Mouse (Mus musculus): ENCODE results near the gene Pacs2.

Pacs2 gene

DNA sequence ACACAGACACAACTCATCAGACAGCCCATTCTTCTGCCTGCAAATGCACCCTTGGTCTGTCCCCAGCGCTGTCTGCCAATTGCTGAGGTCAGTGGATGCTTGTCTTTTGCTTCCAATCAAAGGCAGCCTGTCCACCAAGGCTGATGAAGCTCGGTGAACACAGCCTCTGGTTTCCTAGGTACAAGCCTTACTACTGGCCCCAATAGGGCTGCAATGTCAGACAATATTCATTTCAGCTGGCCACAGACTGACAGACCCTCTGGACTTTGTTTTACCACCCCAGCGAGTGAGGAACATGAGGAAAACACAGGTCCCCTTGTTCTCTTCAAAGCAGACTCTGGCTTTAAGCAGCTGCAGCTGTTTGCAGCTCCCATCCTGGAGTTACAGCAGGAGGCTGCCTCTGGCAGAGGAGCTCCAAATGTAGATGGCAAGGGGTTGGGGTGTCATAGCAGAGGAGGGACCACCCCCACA, 1.3 kb upstream of the Pacs2 start:
- DNase-seq, result peak; percentile 69 to 72

DNA sequence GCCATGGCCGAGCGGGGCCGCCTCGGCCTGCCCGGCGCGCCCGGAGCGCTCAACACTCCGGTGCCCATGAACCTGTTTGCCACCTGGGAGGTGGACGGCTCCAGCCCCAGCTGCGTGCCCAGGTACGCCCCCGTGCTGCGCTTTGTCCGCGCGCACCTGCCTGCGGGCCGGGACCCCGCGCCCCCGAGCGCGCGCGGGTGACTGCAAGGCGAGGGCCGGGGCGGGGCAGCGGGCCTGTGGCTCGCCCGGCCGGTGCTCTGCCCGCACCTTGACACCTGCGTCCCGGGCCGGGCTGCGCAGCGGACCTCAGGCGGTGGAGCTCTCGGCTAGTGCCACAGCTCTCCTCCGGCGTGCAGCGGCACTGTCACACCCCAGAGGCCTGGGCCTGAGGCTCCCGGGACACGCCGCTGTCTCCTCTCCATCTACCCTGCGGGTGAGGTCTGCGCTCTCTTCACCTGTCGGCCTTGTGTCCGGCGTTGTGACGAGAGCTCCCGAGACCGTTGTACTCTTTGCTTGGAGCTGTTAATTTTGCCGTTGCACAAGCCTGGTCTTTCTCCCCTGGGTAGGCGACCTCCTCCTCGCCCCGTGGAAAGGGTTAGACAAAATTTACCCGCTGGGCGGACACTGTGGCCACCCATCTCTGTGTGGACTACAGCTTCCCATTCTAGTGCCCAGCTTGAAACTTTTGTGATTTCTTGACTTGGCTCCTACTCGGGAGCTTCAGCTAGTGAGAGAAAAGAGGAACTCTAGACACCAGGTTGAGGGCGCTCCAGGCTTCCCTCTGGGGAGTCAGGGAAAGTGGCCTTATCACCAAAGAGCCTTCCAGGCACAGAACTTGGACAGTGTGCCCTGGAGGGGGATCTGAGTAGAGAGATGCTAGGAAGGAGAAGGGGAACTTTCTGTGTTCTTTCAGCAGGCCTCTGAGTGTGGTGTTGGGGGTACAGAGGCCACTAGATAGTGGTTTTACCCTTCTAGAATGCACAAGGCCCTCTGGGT, 551 bp downstream of the Pacs2 start:
- DNase-seq, result peak; percentile 54 to 58

GRCm38 (mm10) chr12:113015956-113016355, 1.6 kb downstream of the Pacs2 start:
- DNase-seq, result no peak

DNA sequence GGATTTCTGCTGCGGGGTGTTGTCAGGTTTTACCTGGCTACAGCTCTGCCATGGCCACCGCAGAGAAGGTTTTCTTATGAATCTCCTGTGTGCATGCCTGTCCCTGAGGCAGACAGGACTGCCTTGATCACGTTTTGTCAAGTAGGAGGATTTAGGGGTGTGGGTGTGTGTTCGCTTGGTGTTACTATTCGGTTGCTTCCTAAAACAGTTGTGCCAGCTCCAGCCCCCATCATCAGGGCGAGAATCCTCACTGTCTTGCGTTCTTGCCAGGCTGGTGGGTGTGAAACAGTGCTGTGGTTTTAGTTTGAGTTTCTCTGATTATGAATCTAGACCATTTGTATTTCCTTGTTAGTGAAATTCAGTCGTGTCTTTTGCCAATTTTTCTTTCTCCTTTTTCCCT, 2.7 kb downstream of the Pacs2 start:
- DNase-seq, result no peak

DNA sequence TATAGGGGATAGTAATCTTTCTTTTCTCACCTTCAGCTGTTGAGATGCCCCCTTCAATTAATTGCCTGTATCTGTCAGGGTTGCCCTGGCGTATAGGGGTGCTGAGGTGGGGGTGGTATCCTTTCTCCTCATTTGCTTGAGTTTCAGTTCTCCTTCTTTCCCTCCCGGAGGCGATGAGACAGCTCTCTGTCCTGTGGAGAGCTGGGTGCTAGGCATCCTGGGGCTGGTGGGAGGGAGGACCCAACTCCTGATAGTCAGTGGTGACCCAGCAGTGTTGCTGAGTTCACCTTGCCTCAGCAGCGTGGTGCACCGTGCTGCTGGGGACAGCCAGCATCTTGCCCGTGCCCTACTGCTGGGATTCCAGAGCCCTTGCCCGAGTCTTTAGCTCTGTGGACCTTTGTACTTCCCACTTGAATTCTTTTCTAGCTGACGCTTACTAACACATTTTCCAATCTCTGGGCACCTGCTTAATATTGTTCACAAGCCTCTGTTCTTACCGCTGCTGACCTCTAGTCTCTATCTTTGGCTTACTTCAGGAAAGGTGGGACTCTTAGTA, 3.2 kb downstream of the Pacs2 start:
- no peak for DNase-seq

DNA sequence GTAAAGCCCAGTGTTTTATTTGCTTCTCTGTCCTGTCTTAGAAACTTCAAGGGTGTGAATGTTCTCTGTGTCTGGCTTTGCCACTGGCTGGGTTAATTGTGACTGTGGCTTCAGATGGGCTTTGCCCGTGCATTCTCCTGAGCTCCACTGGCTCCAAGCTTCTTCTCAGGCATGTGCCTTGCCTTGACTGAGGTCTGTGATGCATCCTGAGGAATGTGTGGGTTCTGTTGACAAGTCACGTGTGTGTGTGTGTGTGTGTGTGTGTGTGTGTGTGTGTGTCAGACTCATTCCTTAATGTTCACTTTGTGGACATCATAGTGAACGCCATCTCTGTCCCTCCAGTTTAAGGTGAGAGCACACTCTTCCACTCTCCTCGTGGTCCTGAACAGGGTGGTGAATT, 4.5 kb downstream of the Pacs2 start:
- no peak for DNase-seq

DNA sequence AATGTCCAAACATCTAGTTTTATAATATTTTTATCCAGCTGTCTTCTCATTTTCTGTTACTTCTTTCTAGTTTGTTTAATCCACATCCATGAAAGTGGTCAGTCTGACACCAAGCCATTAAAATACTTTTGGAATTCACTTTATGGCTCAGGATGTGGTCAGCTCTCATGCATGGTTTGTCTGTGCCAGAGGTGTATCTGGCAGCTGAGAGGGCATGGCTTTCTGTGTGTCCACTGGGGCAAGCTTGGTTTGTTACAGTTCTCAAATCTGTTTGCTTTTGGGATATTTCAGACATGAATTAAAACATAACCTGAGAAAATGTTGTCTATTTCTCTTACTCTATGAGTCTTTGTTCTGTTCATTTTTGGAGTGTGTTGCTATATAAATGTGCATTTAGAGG, 7.2 kb downstream of the Pacs2 start:
- no peak for DNase-seq

DNA sequence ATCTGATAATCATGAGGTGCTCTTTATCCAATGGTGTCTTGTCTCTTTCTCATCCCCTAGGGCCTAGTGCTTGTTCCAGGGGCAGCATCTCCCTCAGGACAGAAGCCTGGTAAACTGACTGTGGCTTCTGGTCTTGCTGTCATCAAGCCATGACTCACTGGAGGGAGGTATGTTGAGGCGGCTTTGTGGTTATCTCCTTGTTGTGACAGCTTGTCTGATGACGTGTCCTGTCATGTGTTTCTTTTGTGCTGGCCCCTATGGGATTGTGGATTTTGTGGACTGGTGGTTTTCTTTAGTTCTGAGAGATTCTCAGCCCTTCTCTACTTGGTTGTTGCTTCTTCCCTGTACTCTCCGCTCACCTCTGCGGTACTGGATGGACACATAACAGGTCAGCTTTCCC, 8.8 kb downstream of the Pacs2 start:
- no peak for DNase-seq

- no peak for DNase-seq
Observed at GRCm38 (mm10) chr12:113026557-113026956, 12.2 kb downstream of the Pacs2 start.

GRCm38 (mm10) chr12:113027495-113027894, 13.2 kb downstream of the Pacs2 start:
- DNase-seq, result no peak

DNA sequence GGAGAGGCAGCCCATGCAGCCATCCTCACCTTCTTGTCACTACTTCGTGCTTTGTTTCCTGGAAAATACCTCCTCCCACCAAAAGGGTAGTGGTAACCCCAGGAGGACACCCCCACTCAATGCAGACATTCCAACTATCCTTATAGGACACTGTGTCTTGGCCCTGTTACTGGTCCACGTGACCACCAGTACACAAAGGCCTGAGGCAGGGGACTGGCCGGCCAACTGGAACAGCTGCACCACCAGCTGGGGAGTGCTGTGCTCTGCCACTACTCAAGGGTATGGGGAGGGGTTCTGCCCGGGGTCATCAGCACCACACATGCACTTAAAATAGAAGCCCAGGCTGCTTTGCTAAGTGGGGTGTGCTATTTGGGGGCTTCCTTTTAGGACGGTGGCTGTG, 13.8 kb downstream of the Pacs2 start:
- peak; percentile 64 to 73 for DNase-seq

DNA sequence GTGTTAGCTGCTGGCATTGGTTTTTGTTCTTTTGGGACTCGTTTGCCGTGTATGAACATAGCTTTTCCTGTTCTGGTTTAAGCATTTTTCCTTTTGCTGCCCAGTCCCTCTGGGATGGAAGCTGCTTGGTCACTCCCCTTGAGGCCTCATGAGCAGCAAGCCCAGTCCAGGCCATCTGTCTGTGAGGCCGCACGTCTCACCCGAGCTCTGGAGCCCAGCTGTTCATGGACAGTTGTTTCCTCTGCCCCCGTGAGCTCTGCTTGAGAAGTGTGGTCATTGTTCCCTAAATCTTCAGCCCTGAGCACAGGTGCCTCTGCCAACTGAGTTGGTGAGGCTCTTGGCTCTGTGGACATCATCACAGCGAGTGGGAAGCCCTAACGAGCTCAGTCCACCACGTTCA, 14.6 kb downstream of the Pacs2 start:
- peak in 1 of 2 experiments; percentile 31 for DNase-seq

DNA sequence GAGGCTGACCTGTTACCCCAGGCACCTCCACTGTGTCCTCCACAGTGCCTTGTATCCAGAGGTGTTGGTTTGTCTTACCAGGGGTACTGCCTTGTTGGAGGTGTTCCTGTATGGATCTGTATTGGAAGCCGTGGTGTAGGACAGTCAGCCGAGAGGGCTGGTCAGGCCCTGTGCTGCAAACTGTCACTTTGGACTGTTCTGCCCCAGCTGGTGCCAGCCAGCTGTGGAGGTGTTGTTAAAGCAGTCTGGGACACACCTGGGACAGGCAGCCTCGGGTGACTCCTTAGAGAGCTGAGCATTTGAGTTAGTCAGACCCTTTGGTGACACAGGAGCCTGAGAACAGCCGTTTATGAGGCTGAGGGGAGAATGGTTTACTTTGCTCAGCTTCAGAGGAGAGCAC, 15.7 kb downstream of the Pacs2 start:
- no peak for DNase-seq

- DNase-seq, result no peak
Observed at GRCm38 (mm10) chr12:113030993-113031392, 16.7 kb downstream of the Pacs2 start.

DNA sequence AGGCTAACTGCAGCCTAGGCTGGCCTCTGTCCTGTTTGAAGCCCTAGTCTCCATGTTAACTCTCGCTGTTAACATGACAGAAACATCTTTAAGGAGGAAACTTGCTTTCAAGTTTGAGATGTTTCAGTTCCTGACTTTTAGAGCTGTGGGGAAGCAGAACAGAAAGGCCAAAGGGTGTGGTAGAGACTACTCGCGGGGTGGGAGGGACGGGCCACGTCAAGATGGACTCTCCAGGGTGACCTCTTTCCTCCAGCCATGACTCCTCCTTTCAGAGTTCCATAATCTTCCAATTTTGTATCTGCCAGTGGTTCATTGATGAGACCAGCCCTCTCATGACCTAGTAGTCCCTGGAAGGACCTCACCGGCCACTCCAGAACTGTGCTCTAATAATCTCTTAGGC, 17.1 kb downstream of the Pacs2 start:
- DNase-seq, result no peak

DNA sequence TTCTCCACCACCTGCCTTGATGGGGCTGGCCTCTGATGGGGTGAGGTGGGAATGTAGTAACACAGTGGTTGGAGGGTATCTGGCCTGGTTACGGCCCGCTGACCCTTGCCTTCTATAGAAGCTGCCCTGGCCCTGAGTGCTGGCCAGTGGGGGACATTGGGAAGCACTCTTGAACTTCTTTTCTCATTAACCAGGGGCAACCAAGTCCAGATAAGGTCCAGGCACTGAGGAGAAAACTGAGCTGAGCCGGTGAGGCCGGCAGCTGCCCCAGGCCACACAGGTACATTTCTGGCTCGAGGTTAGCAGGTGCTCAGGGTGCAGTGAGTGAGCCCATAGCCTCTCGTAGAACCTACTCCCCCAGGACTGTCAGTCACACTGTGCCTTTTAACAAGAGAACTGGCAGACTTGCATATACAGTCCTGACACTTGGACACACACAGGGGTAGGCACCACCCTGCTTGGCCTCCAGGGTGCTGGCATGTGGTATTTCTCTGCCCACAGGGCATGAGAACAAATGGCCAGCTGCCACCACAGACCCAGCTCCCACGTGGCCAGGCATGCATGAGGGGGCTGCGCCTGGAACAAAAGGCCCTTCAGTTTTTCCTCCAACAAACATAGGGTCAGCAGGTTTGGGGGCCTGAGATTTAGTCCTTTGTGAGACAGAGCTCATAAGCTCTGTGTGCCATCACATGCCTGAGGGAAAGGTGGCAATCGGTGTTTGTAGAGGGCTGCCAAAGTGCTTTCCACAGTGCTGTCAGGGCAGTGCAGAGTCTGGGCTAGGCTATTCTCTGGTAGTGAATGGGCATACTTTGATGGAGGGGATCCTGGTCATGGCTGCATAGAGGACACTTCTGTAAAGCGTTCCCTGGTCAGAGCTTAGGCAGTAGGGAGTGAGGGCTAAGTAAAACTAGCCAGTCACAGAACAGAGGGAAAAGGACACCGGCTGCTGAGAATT, 18.3 kb downstream of the Pacs2 start:
- DNase-seq, result peak; percentile 59 to 71

- DNase-seq, result no peak
Observed at GRCm38 (mm10) chr12:113035093-113035492, 20.8 kb downstream of the Pacs2 start.

GRCm38 (mm10) chr12:113036996-113037395, 22.7 kb downstream of the Pacs2 start:
- no peak for DNase-seq

DNA sequence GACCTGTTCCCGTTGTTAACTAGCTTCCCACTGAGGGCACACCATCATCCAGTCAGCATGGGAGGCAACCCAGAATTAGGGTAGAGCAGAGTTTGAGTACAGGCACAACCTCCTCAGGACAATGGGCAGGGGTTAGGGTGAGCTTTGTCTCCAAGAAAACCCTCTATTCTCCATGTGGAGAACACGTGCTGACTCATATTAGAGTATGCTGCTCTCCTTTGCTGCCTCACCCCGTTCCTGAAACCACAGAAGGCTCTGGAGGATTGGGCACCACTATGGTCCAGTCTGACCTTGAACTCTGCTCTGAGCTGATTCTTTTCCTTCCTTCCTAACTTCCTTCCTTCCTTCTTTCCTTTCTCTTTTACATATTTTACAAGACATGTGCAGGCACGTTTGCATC, 24.1 kb downstream of the Pacs2 start:
- DNase-seq, result no peak

GRCm38 (mm10) chr12:113041481-113042439, 27.5 kb downstream of the Pacs2 start:
- DNase-seq, result peak; percentile 90

- no peak for DNase-seq
Observed at GRCm38 (mm10) chr12:113042543-113042942, 28.2 kb downstream of the Pacs2 start.

All from cerebellum, postnatal 10 days (tissue).